Mouse (Mus musculus) lung, adult 2 months (tissue): Measurements from ENCODE around the gene Usp4.

Experiments used
- CTCF ChIP-seq: fragments of 200-500 bp; IDR thresholded peaks from 2 replicates; pipeline ENCODE4 v1.5.1; 2011; ENCODE audit warnings: mild to moderate bottlenecking, low read length, control low read depth; ENCODE audit not compliant: insufficient read depth
- POLR2A ChIP-seq: fragments of 200-500 bp; IDR thresholded peaks from 2 replicates; pipeline ENCODE4 v1.6.1; 2011; ENCODE audit warnings: low read depth, mild to moderate bottlenecking, control low read depth, low read length, borderline replicate concordance; ENCODE audit errors: extremely low read depth

DNA sequence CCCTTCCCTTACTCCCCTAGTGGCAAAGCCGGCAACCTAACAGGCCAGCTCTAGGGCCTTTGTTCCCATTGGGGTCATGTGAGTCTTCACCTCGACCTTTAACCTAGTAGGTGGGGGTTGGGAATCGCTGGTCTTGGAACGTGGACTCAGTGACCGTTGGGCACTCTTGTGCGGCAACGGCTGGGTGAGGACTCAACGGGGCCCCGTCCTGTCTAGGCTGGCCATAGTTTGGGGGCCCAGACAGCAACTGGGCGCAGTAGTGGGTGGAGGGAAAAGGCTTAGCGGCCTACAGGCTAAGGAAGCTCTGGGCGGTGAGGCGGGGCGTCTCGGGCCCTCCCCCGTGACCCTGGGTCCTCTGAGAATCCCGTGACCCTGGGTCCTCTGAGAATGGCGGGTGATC is 45.0 kb downstream of the Usp4 start, which contains the start of gene 1700102P08Rik:
- TF ChIP-seq CTCF (no peak), POLR2A (no peak)
